Mouse (Mus musculus) 416B (cell line): ENCODE measurements at regions not wholly inside any gene's neighbourhood (a gene's known extent, or its start where the extent isn't known, plus 50 kb on each side); places are given as distances from the start of the nearest gene placed in this dataset.

Experiments
- DNase-seq: peaks from one replicate; pipeline ENCODE4 v3.0.0; 2011; ENCODE audit warnings: low read depth

GRCm38 (mm10) chr17:88116321-88116720, 51.2 kb upstream of the Fbxo11 start:
- DNase-seq, result no peak

GRCm38 (mm10) chr17:88118714-88119113, 53.6 kb upstream of the Fbxo11 start:
- peak; percentile 76 for DNase-seq

- peak; percentile 86 for DNase-seq
These were observed 58.6 kb upstream of the Fbxo11 start for GRCm38 (mm10) chr17:88123711-88124110.

DNA sequence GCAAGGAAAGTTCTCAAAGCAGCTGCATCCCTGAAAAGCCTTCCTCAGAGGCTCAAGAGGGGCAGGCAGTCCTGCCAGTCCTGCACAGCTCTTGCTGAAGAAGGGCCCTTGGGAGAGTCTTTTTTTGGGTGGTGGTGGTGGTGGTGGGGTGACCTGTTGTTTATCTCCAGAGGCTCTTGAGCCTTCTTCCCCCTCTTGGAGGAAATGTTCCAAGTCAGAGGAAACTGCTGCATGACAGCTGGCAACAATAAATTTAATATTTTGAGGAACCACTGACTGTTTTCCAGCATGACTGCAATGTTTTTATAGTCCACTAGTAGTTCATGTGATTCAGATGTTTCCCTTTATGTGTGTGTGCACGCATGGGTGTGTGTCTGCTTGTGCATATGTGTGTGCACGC, 62.0 kb upstream of the Fbxo11 start:
- DNase-seq, result no peak

DNA sequence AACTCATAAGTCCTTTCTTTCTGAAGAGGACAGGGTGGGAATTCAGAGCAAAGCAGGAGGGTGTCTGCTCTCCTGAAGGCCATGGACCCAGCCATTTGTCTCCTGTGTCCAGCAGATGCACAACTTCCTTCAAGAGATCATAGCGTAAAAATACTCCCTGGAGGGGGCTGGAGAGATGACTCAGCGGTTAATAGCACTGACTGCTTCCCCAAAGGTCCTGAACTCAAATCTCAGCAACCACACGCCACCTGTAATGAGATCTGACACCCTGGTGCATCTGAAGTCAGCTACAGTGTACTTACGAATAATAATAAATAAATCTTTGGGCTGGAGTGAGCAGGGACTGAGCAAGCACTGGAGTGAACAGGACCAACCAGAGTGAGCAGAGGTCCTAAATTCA, 66.2 kb upstream of the Fbxo11 start:
- DNase-seq, result no peak

DNA sequence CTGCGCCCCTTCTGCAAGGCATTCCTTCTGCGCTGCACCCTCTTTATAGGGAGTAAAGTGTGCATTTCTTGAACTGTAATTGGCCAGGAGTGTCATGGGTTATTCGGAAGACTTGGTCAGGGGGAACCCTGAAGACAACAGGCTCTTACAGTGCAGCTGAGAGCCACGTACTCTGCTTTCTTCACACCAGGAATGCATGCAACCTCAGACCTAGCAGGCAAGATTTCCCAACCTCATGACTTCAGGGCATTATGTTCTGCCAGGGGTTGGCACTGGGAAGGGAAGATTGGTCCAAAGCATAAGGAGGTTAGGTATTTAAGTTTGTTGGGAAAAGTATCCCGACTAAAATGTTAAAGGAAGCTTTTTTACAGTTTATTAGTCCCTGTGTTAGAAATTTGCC, 66.9 kb upstream of the Fbxo11 start:
- DNase-seq, result no peak

DNA sequence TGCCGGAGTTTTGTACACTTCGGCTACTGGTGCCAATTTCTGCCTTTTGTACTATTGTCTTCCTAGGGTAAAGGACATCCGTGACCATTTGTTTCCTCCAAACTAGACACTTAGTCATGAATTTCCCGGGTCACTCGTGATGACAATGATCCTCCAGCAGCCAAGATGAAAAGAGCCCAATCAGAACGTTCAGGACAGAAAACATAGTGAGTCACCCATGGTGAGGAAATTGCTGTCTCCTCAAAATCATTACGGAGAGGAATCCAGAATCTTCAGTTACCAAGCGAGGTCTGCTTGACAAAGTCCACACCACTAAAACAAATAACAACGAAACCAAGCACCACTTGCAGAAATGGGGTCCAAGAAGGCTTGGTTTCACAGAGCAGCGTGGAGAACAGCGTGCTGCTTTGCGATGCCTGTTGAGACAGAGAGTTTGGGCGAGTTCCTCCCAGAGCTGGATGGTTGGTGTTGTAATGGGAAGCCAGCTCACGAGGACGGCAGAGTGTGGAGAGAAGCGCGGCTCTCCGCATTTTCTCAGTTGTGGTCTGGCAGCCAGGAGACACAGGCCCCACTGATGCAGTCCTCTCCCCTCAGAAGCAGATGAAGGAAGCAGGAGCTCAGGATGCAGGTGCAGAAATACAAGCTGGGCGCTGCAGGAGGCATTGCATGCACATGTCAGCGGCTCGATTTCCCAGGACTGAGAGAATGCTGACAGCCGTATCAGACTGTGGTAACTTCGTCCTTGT, 67.7 kb upstream of the Fbxo11 start:
- DNase-seq, result no peak

DNA sequence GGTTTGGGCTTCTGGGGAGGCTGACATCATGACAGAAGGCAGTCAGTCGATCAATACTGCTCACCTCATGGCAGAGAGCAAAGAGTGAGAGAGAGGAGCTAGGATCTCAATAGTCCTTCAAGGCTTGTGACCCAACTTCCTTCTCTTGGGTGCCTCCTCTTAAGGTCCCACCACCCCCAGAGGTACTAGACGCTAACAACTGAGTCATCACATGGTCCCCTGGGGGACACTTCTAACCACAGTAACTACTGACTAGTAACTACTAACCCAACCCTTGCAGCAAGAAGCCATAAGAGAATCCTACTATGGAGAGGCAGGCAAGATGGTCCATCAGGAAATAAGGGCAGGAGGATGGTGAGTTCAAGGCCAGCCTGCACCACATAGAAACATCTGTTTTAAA, 69.5 kb upstream of the Fbxo11 start:
- DNase-seq, result no peak

GRCm38 (mm10) chr17:88141538-88141937, 76.4 kb upstream of the Fbxo11 start:
- no peak for DNase-seq

- no peak for DNase-seq
These were observed 76.9 kb upstream of the Fbxo11 start for GRCm38 (mm10) chr17:88142003-88142402.

- no peak for DNase-seq
These were observed 77.7 kb upstream of the Fbxo11 start for GRCm38 (mm10) chr17:88142809-88143208.

DNA sequence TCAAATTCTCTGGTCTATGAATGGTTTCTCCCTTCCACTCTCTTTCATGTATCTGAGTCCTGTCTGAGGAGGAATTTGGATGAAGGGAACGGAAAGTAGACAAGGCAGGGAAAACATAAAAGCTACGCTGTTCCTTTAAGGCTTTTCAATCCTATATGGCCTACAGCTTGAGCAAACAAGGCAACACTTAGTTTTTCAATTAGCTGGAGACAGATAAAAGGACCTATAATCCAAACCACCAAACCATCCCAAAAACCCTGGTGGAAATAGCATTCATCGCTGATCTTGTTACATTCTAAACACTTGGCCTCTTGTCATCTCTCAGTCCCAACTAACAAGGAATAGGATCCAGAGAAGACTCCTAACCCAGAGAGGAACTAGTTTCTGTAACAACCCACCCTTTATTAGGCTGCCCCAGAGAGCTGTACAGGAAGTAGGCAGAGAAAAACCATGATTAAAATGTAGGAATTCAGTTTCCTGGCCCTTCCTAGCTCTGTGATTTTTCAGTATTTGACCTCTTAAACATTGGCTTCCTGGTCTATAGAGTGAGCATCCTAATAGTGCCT, 78.4 kb upstream of the Fbxo11 start:
- DNase-seq, result no peak

GRCm38 (mm10) chr17:88158550-88158949, 93.5 kb upstream of the Fbxo11 start:
- no peak for DNase-seq

DNA sequence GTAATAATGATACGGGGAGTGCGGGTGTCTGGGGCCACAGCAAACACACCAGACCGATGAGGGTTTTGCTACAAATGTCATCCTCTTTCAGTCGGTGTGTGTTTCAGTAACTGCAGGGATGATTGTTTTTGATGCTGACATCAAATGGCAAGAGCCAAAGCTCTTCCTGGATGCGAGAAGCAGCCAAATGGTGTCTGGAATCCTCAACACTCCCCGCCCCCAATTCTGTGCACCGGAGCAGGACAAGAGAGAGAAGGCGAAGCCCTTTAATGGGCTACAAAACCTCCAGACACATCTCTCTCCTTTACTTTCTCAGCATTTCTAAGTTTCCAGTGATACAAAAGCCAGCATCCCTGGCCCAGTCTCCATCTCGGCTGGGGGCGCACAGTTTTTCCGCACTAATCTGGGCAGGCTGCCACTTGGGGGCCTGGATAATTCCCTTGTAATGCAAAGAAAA, 94.1 kb upstream of the Fbxo11 start:
- no peak for DNase-seq

DNA sequence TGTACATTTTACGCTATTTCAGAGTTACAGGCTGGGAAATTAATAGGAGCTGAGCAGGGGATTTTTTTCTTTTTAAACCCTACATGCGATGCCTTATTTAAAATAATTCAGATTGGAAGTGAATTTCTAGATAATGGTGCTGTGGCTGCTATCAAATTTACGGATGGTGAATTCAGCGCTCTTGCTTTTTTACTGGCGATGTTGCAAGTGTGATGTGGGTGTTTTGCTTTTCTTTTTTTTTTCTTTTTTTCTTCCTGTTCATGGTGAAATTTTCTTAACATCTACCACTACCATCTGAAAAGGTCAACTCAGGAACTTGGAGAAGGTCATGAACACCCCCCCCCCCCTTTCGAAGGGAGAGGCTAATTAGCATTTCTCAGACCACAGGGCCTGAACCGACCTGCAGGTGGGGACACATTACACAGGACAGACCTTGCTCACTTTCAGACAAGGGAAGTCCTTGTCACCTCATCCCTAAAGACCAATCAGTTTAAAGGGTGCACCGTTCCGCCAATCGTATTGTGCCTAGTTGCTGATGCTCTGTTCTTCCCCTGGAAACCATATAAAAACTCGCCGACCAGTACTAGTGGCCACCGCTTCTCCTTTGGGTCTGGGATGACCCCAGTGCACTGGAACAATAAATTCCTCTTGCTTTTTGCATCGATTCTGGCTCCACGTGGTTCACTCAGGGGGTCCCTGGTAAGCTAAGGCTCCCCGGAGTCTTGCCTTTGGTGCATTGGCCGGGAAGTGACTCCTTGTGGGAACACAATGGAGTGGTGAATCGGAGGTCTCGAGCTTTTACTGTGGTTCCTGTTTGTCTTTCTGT, 95.0 kb upstream of the Fbxo11 start:
- no peak for DNase-seq

DNA sequence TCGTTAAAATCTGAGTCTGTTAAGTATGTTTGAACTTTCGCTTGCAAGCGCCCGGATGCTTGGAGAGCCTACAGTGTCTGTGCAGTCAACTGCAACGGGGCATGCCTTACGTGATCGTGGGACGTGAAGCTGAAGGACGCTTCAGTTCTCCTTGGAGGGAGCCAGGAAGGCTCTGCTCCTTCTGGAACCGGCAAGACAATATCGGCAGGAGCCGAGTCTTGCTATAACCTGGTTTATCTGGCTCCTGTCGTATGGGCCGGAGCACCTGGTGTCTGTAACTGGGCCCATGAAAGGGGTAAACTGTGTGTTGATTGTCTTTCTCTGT, 95.5 kb upstream of the Fbxo11 start:
- DNase-seq, result no peak

GRCm38 (mm10) chr17:88161766-88162165, 96.7 kb upstream of the Fbxo11 start:
- DNase-seq, result no peak

- DNase-seq, result no peak
These were observed 99.7 kb upstream of the Fbxo11 start for GRCm38 (mm10) chr17:88164805-88165204.

- no peak for DNase-seq
These were observed 100.7 kb upstream of the Fbxo11 start for GRCm38 (mm10) chr17:88165811-88166210.

- DNase-seq, result no peak
These were observed 103.4 kb upstream of the Fbxo11 start for GRCm38 (mm10) chr17:88168262-88169096.

GRCm38 (mm10) chr17:88171606-88172005, 106.5 kb upstream of the Fbxo11 start:
- no peak for DNase-seq

DNA sequence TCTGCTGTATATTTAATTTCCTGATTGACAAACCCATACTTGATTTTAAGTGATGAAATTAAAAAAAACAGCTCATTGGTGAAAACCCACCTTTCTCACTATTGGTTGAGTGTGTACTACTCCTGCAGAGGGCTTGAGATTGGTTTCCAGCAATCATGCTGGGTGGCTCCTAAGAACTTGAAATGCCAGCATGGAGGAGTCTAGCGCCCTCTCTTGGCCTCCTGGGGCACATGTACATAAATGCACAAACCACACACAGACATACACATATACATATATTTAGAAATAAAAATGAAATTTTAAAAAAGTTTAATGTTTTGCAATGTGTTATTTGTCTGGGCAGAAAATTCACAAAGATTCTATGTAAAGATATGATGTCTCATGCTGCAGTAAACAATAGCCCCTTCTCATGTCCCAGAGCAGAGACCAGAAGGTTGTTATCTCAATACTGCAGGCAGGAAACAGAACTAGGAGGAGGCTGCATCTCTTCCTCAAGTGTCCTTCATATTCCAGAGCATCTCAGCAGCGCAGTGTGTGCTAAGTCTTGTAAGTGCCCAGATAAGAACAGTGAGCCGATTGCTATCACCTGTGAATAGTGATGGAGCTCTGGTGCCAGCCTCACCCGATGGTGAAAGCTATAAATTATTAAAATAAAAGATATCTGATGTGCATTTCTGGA, 108.4 kb upstream of the Fbxo11 start:
- DNase-seq, result peak; percentile 24
